Mouse (Mus musculus): ENCODE results near the gene Fbxo6.

- TF ChIP-seq CTCF (IDR thresholded peaks at IDR 0.05; ENCODE audit: low read depth) = no peak
- no peak for TF ChIP-seq EP300 (IDR thresholded peaks at IDR 0.05; ENCODE audit: low read depth)
Measured at GRCm38 (mm10) chr4:148122694-148123066, 29.3 kb downstream of the Fbxo6 start.
